Mouse (Mus musculus): ENCODE data around the gene Atp11a.

Gene Atp11a

DNA sequence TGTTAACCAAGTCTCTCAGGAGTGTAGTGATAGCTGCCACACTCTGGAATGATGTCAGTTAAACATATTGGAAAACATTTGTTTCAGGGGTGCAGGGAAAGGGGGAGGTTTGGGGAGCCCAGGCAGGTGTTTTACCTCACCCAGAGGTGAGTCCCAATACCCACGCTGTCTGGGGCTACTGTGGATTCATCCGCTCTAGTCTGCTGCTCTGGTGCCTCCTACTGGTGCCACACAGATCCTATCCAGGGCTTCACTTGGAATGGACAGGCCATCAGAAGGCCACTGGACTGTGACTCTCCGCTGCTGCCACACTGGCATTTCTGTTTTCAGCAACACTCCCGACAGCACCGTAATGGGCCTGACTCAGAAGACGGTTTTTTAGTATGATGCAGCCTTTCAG lies 109.0 kb downstream of the Atp11a start:
- no peak for TF ChIP-seq GATA4 (IDR thresholded peaks at IDR 0.05; ENCODE audit: insufficient replicate concordance, low read length)

DNA sequence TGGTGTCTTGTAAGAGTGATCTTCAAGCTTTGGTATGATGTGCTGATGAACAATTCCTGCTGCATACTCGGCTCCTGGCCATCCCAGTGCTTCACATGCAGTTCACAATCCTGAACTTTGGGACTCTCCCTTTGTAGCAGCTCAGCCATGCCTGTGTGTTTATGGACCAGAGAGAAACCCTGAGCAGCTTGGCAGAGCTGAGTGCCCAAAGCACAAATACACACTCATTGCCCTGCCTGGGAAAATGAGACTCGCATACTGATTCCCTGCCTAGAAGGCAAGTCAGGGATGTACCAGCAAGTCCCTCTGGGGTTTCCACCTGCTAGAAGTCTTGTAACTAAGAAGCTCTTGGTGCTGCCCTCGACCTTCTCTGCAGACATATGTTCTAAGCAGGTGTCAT lies 112.8 kb downstream of the Atp11a start:
- no peak for TF ChIP-seq GATA4 (IDR thresholded peaks at IDR 0.05; ENCODE audit: insufficient replicate concordance, low read length)

DNA sequence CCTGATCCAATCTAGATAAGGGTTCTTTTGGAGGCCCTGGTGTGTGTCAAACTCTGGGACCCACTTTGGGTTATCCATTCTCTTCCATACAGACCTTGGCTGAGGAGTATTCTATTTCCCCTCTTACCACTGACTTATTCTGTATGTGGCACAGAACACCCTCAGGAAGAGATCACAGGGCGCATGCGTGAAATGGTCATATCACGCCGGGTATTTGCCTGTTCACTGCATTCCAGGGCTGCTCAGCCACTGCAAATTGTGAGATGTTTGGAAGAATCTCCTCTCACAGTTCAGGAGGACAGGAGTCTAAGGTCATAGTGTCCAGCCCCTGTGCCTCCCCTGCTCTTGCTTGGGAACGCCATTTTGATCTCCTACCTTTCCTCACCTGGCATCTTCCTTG lies 113.8 kb downstream of the Atp11a start:
- no peak for TF ChIP-seq GATA4 (IDR thresholded peaks at IDR 0.05; ENCODE audit: insufficient replicate concordance, low read length)

DNA sequence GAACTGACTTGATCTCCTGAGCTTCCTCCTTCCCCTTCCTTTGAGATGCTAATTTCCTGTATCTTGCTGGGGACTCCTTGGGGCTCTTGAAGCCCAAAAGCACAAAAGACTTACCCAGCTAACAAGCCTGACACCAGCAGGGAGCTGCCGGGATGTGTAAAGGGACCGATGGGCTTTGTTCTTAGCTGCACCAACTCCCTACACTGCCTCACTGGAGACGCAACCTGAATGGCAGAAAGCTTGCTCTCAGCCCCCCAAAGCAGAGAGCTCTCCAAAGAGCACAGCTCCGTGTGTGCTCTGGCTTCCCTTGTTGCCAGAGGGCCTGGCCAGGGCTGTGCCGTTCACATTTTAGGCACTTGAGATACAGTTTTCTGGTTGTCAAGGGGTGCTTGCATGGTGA lies 114.6 kb downstream of the Atp11a start:
- no peak for TF ChIP-seq GATA4 (IDR thresholded peaks at IDR 0.05; ENCODE audit: insufficient replicate concordance, low read length)

DNA sequence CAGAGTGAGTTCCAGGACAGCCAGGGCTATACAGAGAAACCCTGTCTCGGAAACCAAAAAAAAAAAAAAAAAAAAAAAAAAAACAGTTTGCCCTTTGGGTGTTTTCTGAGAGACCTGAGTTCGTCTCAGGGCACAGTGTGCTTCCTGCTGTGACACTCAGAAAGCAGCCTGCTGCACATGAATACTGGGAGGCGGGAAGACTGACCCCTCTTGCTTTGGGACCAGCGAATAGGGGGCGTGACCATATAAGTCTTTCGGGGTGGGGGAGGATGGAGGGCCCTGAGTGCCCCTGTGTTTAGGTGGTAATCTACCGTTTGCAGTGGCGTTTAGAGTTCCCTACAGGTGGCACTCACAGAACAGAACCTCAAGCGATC lies 116.2 kb downstream of the Atp11a start:
- TF ChIP-seq GATA4 (IDR thresholded peaks at IDR 0.05; ENCODE audit: insufficient replicate concordance, low read length), result no peak

DNA sequence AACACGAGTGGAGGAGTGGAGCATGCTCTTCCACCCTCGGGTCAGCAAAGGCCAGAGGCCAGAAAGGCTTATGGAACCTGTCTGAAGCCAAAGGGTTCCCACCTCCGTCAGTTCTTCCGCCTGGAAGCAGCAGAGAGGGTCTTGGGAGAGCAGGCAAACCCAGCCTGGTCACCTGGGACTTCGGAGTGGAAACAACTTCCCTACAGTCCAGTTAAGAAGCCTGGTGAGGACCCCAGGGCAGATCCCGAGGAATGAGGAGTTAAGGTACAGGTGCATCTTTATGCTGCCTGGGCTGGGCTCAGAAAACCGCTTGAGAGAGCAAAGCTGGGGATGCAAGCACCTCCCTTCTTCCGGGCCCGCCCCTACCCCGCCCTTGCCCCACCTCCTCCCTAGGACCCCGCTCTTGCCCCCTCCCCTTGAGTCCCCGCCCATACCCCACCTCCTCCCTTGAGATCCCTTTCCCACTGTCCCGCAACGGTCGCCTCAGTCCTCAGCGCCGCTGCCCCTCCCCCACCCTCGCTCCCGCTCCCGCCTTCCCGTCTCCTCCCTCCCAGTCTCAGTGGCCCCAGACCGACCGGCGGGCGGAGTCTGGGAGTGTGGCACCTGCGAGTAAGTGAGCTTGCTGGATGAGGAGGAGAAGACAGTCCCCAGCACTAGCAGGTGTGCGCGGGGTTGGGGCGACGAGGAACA lies 116.7 kb downstream of the Atp11a start, which contains the start of gene Mcf2l:
Gene Mcf2l (plus strand): TSS at position 450 of the 690 bp plus-strand sequence.
- no peak for TF ChIP-seq GATA4 (IDR thresholded peaks at IDR 0.05; ENCODE audit: insufficient replicate concordance, low read length)

DNA sequence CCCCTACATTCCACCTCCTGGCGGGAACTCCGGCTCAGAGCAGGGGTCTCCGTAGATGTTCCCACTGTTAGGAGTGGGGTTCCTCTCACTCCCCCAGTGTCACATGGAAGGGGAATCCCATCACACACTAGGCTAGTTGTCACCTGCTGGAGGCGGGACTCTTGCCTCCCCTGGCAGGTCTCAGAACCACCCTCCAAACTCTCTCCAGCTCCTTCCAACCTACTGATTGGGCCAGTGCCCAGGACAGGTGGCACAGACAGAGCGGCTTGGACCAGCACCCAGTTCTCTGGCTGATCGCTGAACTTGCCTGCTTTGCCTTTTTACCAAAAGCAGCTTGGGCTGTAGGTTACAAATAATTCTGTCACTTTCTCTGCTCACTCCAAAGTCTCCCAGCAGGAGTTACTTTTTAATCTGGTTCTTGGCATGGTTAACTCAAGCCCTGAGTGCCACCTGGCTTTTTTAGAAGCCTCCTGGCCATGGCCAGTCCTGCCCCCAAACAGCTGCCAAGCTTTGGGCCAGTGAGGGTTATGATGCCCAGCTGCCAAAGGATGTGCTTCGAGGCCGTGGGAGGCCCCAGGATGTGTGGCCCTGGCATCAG lies 117.5 kb downstream of the Atp11a start:
- no peak for TF ChIP-seq GATA4 (IDR thresholded peaks at IDR 0.05; ENCODE audit: insufficient replicate concordance, low read length)

DNA sequence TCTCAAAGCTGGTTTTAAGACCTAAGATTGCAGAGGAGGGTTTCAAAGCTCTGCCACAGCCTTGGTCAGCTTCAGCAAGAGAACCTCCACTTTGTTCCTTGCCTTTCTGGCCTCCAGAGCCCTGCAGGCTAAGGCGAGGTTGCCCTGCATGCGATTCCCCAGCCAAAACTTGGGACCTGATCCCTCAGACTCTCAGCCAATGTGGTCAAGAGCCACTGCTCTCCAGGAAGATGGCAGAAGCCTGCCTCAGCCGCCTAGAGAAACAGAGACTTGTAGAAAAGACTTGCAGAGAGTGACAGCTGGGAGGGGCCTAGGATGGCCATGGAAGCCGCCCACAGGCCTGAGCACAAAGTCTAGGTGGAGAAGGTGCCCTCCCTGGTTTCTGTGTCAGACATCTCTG lies 118.2 kb downstream of the Atp11a start:
- TF ChIP-seq GATA4 (IDR thresholded peaks at IDR 0.05; ENCODE audit: insufficient replicate concordance, low read length), result no peak

DNA sequence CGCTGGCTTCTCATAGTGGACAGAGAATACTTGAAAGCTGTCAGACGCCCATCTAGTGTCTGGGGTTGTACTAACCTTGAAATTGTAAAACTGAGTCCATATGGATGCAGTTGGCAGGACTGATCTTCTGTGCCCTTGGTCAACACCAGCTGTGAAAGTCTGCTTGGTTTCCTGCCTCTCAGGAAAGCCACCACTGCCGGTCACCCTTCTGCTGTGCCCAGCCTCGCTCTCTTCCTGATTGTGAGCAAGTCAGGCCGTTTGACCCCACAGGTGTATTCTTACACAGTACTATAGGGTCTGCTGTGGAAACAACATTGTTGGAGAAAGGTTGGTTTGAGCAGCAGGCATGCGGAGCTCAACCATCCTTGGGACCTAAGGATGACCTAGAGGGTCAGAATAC lies 120.3 kb downstream of the Atp11a start:
- TF ChIP-seq GATA4 (IDR thresholded peaks at IDR 0.05; ENCODE audit: insufficient replicate concordance, low read length), result no peak

DNA sequence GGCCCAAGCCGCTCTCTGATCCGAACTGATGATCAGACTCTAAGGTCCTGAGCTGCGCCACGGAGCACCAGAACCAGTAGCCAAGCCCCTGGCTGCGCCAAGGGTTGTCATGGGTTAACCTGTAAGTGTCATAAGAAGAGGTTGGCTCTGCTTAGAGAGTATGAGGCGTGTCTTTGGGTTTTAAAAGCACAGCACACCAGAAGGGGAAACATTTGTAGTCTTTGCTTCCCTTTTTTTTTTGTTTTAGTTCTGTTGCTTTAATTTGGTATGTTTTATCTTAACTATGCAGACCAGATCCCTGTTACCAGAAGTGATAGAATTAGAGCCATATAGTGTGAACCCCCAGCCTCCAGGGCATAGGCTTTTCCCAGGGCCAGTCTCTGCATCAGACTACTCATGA lies 123.3 kb downstream of the Atp11a start:
- TF ChIP-seq GATA4 (IDR thresholded peaks at IDR 0.05; ENCODE audit: insufficient replicate concordance, low read length), result no peak

DNA sequence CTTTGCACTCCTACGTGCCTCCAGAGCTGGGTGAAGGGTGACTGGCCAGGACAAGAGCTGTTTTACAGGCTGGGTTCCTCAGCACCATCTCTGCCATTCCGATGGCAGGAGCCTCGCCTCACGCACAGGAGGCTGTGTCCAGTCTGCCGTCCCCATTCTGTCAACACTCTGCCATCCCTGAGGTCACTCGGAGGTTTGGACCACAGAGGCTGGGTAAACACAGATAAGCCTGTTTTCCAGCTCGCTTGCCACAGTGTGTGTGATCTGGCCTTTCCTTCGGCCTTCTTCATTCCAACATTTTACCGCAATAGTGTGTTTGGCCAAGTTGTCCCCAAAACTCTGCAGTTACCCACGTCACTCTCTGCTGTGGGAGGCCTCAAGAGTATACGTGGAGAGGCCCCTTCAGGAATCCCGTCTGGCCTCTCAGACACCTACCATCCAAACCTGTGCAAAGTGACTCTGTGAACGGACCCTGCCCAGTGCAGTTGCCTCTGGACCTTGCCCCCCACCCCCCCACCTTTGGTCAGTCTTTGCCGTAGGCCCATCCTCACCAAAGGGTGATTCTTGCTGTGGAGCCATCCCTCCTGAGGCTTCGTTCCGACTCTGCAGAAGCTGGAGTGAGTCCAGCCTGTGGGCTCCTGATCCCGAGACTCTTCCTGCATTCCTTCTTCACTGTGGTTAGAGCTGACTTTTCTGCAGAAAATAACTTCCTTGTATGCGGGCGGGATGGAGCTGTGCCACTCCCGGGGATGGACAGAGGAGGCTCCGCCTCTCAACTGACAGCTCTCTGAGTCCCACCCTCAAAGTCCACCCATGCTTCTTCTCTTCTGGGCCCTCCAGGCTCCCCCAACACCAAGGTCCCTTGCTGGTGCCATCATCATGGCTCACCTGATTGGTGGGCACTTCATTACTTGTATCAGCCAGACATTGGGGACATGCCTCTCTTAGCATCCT lies 126.5 kb downstream of the Atp11a start:
- TF ChIP-seq GATA4 (IDR thresholded peaks at IDR 0.05; ENCODE audit: insufficient replicate concordance, low read length), result peak; percentile 20; the same call in 1 of the 2 replicates

DNA sequence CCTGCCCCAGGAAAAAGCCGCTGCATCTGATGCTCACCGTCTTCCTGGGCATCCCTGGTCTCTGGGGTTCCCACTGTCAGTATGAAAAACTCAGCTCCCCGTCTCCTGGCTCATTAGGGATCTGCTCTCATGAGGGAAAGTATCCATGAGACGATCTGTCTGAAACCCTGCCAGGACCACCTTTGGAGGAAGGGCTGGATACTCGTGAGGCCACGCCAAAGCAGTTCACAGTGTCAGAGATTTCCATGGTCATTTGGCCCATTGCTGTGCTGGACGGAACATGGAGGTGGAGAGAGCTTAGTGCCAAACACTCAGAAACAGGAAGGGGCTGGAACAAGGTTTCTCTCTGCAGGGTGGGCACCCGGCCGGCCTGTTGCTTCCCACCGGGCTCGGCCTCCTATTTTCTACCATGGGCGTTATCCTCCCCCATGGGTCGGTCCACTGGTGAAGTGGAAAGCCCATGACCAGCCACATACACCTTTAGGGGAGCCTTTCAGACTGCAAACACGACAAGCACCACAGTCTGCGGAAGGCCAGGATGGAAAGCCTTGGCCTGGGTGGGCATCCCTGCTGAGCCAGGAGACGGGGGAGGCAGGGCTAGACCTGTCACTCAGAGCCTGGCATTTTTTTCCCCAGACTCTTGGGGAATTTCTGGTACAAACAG lies 131.1 kb downstream of the Atp11a start:
- TF ChIP-seq GATA4 (IDR thresholded peaks at IDR 0.05; ENCODE audit: insufficient replicate concordance, low read length), result no peak

DNA sequence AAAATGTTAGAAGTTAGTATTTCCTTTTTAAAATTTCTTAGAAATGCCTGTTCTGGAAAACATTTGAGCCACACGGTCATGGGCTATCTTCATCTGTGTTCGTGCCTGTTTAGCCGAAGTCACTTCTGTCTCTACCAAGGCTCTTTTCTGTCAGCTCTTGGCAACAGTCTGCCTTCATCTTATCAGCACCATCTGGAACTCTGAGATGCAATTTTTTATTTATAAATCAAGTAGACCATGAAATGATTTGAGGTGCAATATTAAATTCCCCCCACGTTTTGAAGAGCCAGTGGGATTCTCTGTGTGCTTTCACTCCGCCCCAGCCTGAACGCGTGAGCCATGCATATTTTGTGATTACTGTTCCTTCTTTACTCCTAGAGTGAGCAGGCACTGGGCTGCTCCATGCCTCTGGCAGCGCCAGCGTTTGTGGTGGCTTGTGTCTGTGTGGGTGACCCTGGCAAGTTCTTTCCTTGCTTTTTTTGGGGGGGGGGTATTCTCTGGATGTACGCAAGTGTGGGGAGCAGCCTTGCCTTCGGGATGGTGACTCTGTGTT lies 132.3 kb downstream of the Atp11a start:
- TF ChIP-seq GATA4 (IDR thresholded peaks at IDR 0.05; ENCODE audit: insufficient replicate concordance, low read length), result no peak

DNA sequence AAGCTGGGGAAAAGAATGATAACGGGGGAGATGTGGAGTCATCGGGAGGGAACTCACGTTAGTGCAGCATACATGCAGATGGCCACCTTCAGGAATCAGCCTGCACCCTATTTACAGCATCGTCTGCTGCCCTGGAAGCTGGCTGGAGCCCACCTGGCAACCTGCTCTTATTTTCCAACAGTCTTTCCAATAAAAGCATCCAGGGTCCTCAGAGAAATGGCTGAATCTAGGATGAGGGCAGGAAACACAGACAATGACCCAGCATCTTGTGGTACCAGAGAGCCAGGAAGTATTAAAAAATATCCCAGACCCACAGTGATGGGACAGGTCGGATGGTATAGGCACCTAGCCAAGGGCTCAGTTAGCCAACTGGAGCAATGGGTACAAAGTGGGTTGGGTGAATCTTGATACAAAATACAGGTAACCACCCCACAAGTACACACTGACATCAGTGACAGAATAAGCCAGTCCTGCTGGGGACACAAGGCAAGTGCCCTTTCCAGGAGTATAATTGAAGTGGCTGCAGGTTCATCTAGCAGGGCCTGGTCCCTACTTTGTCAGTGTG lies 136.2 kb downstream of the Atp11a start:
- no peak for TF ChIP-seq GATA4 (IDR thresholded peaks at IDR 0.05; ENCODE audit: insufficient replicate concordance, low read length)

Data from liver, adult (tissue).